13 mouse cellular contexts compared by ENCODE assay signal in the genomic region with DNA sequence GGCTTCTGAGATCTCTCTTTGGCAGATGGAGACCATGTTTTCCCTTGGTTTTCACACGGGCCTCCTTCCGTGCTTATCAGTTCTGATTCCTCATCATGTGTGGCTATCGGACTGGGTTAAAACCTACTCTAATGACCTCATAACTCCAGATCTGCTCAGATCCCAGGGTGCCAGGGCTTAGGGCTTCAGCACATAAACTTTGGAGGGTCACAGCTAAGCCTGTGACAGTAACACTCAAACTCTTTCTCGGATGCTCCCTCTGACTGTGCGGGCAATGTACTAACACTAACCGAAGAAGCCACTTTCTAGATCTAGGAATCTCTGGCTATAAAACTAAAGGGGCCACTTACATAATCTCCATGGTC. TPM values are rescaled to one million over a fixed set of nuclear protein-coding genes. Genes with fewer than 3 reads are reported as not detected.
A peak's percentile ranks its signal among the peaks of the same experiment; 100 is the strongest.
DNase-seq lines count a peak whose midpoint lies in the region; ATAC-seq lines count a peak whose summit lies in the region.
"Had no signal": no experiment of that assay in that cellular context is flagged by ENCODE, and none has a peak within 500 bp of the region (broad histone marks: within the 10 kb centered on the region; RNA-seq: fewer than 3 reads in every experiment).

No protein-coding gene starts in this region.

- H3K9ac ChIP-seq in heart, embryonic 16.5 days (ENCODE audit: low read length): peak overlapping the region; percentile 41
- H3K9ac ChIP-seq in hindbrain, embryonic 12.5 days: no peak overlapping the region
- no peak overlapping the region for H3K9ac ChIP-seq in midbrain, embryonic 12.5 days (replicated peaks)

- peak overlapping the region; percentile 47 for H3K4me2 ChIP-seq in heart, embryonic 16.5 days (ENCODE audit: low read depth, low read length)
- 0 out of 2 replicates have a peak overlapping the region, but pooled peaks have one; percentile 16 for H3K4me2 ChIP-seq in hindbrain, embryonic 12.5 days (replicated peaks)
- H3K4me2 ChIP-seq in midbrain, embryonic 12.5 days (replicated peaks): peak overlapping the region; percentile 28

- H3K9me3 ChIP-seq in heart, embryonic 16.5 days (replicated peaks; ENCODE audit: control insufficient read depth, low read length): no peaks in the 10 kb centered on the region
- no peaks in the 10 kb centered on the region for H3K9me3 ChIP-seq in embryonic facial prominence, embryonic 10.5 days
- H3K9me3 ChIP-seq in hindbrain, embryonic 12.5 days (replicated peaks): no peaks in the 10 kb centered on the region
- no peaks in the 10 kb centered on the region for H3K9me3 ChIP-seq in midbrain, embryonic 12.5 days

- peaks cover 14% of the 10 kb centered on the region for H3K4me1 ChIP-seq in heart, embryonic 16.5 days (ENCODE audit: control insufficient read depth, insufficient read depth, low read length)
- H3K4me1 ChIP-seq in embryonic facial prominence, embryonic 10.5 days: peaks cover 13% of the 10 kb centered on the region
- peaks cover 12% of the 10 kb centered on the region for H3K4me1 ChIP-seq in hindbrain, embryonic 12.5 days
- H3K4me1 ChIP-seq in midbrain, embryonic 12.5 days: peaks cover 11% of the 10 kb centered on the region

- no peak overlapping the region for H3K4me3 ChIP-seq in heart, embryonic 16.5 days (ENCODE audit: low read length)
- H3K4me3 ChIP-seq in embryonic facial prominence, embryonic 10.5 days: no peak overlapping the region
- H3K4me3 ChIP-seq in hindbrain, embryonic 12.5 days: no peak overlapping the region
- no peak overlapping the region for H3K4me3 ChIP-seq in midbrain, embryonic 12.5 days
- H3K4me3 ChIP-seq: erythroblast, embryonic 14.5 days; myocyte had no signal

- H3K36me3 ChIP-seq in heart, embryonic 16.5 days (ENCODE audit: control insufficient read depth, insufficient read depth): no peaks in the 10 kb centered on the region
- no peaks in the 10 kb centered on the region for H3K36me3 ChIP-seq in embryonic facial prominence, embryonic 10.5 days (replicated peaks)
- H3K36me3 ChIP-seq in hindbrain, embryonic 12.5 days: no peaks in the 10 kb centered on the region
- no peaks in the 10 kb centered on the region for H3K36me3 ChIP-seq in midbrain, embryonic 12.5 days

- H3K27me3 ChIP-seq in heart, embryonic 16.5 days (ENCODE audit: control insufficient read depth, insufficient read depth, low read length): no peaks in the 10 kb centered on the region
- no peaks in the 10 kb centered on the region for H3K27me3 ChIP-seq in embryonic facial prominence, embryonic 10.5 days (replicated peaks; ENCODE audit: low read depth, poor library complexity, severe bottlenecking)
- no peaks in the 10 kb centered on the region for H3K27me3 ChIP-seq in hindbrain, embryonic 12.5 days
- no peaks in the 10 kb centered on the region for H3K27me3 ChIP-seq in midbrain, embryonic 12.5 days

- 31% methylated on average over 6 of the region's 6 CpGs for WGBS in heart, embryonic 16.5 days
- WGBS in embryonic facial prominence, embryonic 10.5 days: 57% methylated on average over 6 of the region's 6 CpGs
- 53% methylated on average over 6 of the region's 6 CpGs for WGBS in hindbrain, embryonic 12.5 days
- WGBS in midbrain, embryonic 12.5 days: 38% methylated on average over 6 of the region's 6 CpGs

- peak overlapping the region; percentile 78 for H3K27ac ChIP-seq in heart, embryonic 16.5 days (ENCODE audit: low read length)
- peak overlapping the region; percentile 68 for H3K27ac ChIP-seq in embryonic facial prominence, embryonic 10.5 days (replicated peaks)
- H3K27ac ChIP-seq in hindbrain, embryonic 12.5 days: no peak overlapping the region; the same call in 1 of the 2 replicates
- peak overlapping the region; percentile 58 for H3K27ac ChIP-seq in midbrain, embryonic 12.5 days (replicated peaks)

- DNase-seq in heart, postnatal 36 days: no peak
- DNase-seq in embryonic facial prominence, embryonic 10.5 days (ENCODE audit: low spot score): no peak
- DNase-seq in right cerebral cortex, postnatal 10 days (ENCODE audit: low spot score in 2 of 2): no peak
- DNase-seq in urinary bladder, adult 2 months (ENCODE audit: low spot score): no peak
- no peak for DNase-seq in right cerebral cortex, postnatal 4 days
- DNase-seq: thymus, adult 2 months had no signal

- no peak for ATAC-seq in heart, embryonic 16.5 days (replicated peaks; ENCODE audit: extremely low read depth, insufficient read depth, low FRiP score)
- 0 out of 2 replicates have a peak, but pooled peaks have one; percentile 24 for ATAC-seq in hindbrain, embryonic 12.5 days (ENCODE audit: low FRiP score)
- ATAC-seq in midbrain, embryonic 12.5 days (ENCODE audit: low FRiP score, low read depth): peak; percentile 50

- intact Hi-C loops in heart, postnatal 36 days (cut with DNase I): loop anchor here (5.0 kb wide), 1 partner anchor 60 kb away; no protein-coding TSS in a partner anchor

RNA-seq across cellular contexts. Expression of a gene that starts 59.3 kb away (rescaled TPM):
- not detected in 2 replicates for polyA plus RNA-seq in heart, embryonic 16.5 days (2015; fragmentation: Nextera tagmentation; extraction: Ambion mirVana)
- total RNA-seq in heart, postnatal 36 days (2021): not detected
- 0.60 and 0.72 TPM in 2 replicates for polyA plus RNA-seq in embryonic facial prominence, embryonic 10.5 days (2016; fragmentation: Nextera tagmentation; extraction: Ambion mirVana)
- polyA plus RNA-seq in hindbrain, embryonic 12.5 days (2016; fragmentation: Nextera tagmentation; extraction: Ambion mirVana): 0.14 TPM in 1 of 2 replicates, not detected in the other
- polyA plus RNA-seq in midbrain, embryonic 12.5 days (2016; fragmentation: Nextera tagmentation; extraction: Ambion mirVana): not detected in 2 replicates
- polyA plus RNA-seq in urinary bladder, adult 2 months (2012; rRNA removed): 0.63 and 0.69 TPM in 2 replicates
- total RNA-seq: hematopoietic stem cell, adult 5-6 weeks had no signal
- polyA plus RNA-seq: erythroblast, embryonic 14.5 days; liver, embryonic 16.5 days had no signal
